ENCODE assay signal across 26 mouse cellular contexts in genomic region chr5:137317361-137317760, GRCm38 (mm10). TPM values are rescaled to one million over a fixed set of nuclear protein-coding genes. Genes with fewer than 3 reads are reported as not detected.
DNase-seq lines count a peak whose midpoint lies in the region; ATAC-seq and TF ChIP-seq lines count a peak whose summit lies in the region.
"Had no signal": no experiment of that assay in that cellular context is flagged by ENCODE, and none has a peak within 500 bp of the region (broad histone marks: within the 10 kb centered on the region; RNA-seq: fewer than 3 reads in every experiment).

No protein-coding gene starts in this region.

- H3K27me3 ChIP-seq in liver, postnatal 0 days (ENCODE audit: insufficient read depth, low read length) = no peaks in the 10 kb centered on the region
- no peaks in the 10 kb centered on the region for H3K27me3 ChIP-seq in liver, embryonic 11.5 days (replicated peaks; ENCODE audit: control insufficient read depth, insufficient read depth, low read length)
- H3K27me3 ChIP-seq: forebrain, embryonic 15.5 days; heart, embryonic 13.5 days had no signal

- peak; percentile 45; the same call in 1 of the 2 replicates for TF ChIP-seq EP300 in liver, postnatal 0 days (IDR thresholded peaks at IDR 0.05; ENCODE audit: low read depth)

- H3K36me3 ChIP-seq in liver, postnatal 0 days (replicated peaks; ENCODE audit: insufficient read depth, low read length) = peaks cover 4% of the 10 kb centered on the region; the same call in 1 of the 2 replicates
- H3K36me3 ChIP-seq in liver, embryonic 11.5 days (ENCODE audit: control insufficient read depth, insufficient read depth, low read length) = no peaks in the 10 kb centered on the region

- H3K9me3 ChIP-seq in liver, postnatal 0 days (ENCODE audit: low read length) = no peaks in the 10 kb centered on the region
- no peaks in the 10 kb centered on the region for H3K9me3 ChIP-seq in liver, embryonic 11.5 days (ENCODE audit: control insufficient read depth, low read length)
- H3K9me3 ChIP-seq: forebrain, embryonic 12.5 days; forebrain, embryonic 15.5 days; heart, embryonic 10.5 days; heart, embryonic 13.5 days had no signal

- H3K4me1 ChIP-seq in liver, postnatal 0 days (ENCODE audit: insufficient read depth) = peaks cover 25% of the 10 kb centered on the region
- peaks cover 31% of the 10 kb centered on the region for H3K4me1 ChIP-seq in liver, embryonic 11.5 days (replicated peaks; ENCODE audit: control insufficient read depth, insufficient read depth, low read length)

- 59% methylated on average over 8 of the region's 8 CpGs for WGBS in liver, postnatal 0 days (ENCODE audit: insufficient replicate concordance)
- 56% methylated on average over 8 of the region's 8 CpGs for WGBS in liver, embryonic 11.5 days

- TF ChIP-seq CTCF in liver, postnatal 0 days (IDR thresholded peaks at IDR 0.05; ENCODE audit: low read depth) = no peak

- no peak overlapping the region for H3K4me2 ChIP-seq in liver, postnatal 0 days (ENCODE audit: low read depth, low read length)
- no peak overlapping the region for H3K4me2 ChIP-seq in liver, embryonic 11.5 days
- H3K4me2 ChIP-seq: forebrain, embryonic 12.5 days; forebrain, embryonic 15.5 days; heart, embryonic 13.5 days; hindbrain, embryonic 14.5 days had no signal

- no peak for DNase-seq in liver, postnatal 0 days
- no peak for DNase-seq in liver, embryonic 11.5 days (ENCODE audit: low spot score)
- DNase-seq in layer of hippocampus, adult 8-10 months (ENCODE audit: low spot score in 2 of 2) = no peak
- DNase-seq in ovary, postnatal 10 days (ENCODE audit: low spot score) = no peak
- DNase-seq: adrenal gland, adult 8-10 months; adrenal gland, postnatal 25 days; cerebellum, adult 11-12 months; cerebellum, adult 8-10 months; cerebellum, postnatal 10 days; cerebellum, postnatal 36 days; embryo, embryonic 11 days; gastrocnemius, postnatal 10 days; gastrocnemius, postnatal 36 days; heart, adult 2 months; heart, postnatal 14 days; heart, postnatal 4 days had no signal

- no peak overlapping the region for H3K27ac ChIP-seq in liver, postnatal 0 days (ENCODE audit: low read depth)
- H3K27ac ChIP-seq in liver, embryonic 11.5 days (ENCODE audit: low read depth, low read length) = no peak overlapping the region
- H3K27ac ChIP-seq: forebrain, embryonic 12.5 days; forebrain, embryonic 15.5 days; heart, adult 2 months; heart, embryonic 10.5 days; heart, embryonic 13.5 days; hindbrain, embryonic 14.5 days; hindbrain, postnatal 0 days had no signal

- H3K9ac ChIP-seq in liver, postnatal 0 days (replicated peaks) = no peak overlapping the region
- H3K9ac ChIP-seq in liver, embryonic 11.5 days (ENCODE audit: low read depth, low read length) = no peak overlapping the region
- H3K9ac ChIP-seq: forebrain, embryonic 12.5 days; forebrain, embryonic 15.5 days; heart, embryonic 13.5 days; hindbrain, embryonic 14.5 days had no signal

- no peak for ATAC-seq in liver, postnatal 0 days
- no peak for ATAC-seq in liver, embryonic 11.5 days (replicated peaks; ENCODE audit: low FRiP score)
- 0 out of 2 replicates have a peak, but pooled peaks have one; percentile 21 for ATAC-seq in erythroblast, adult 5-6 weeks (replicated peaks; ENCODE audit: low FRiP score, poor library complexity, severe bottlenecking)
- peak; percentile 14; the same call in 1 of the 2 replicates for ATAC-seq in megakaryocyte progenitor cell, adult 5-6 weeks (replicated peaks; ENCODE audit: poor library complexity)
- ATAC-seq: activated CD4-positive, CD25-positive, alpha-beta regulatory T cell, adult 4 months; forebrain, embryonic 15.5 days; hindbrain, postnatal 0 days; inflammation-experienced regulatory T-cells, adult 6 months had no signal

- H3K4me3 ChIP-seq in liver, postnatal 0 days (ENCODE audit: low read depth, low read length) = no peak overlapping the region
- no peak overlapping the region for H3K4me3 ChIP-seq in liver, embryonic 11.5 days (ENCODE audit: low read depth, low read length)
- H3K4me3 ChIP-seq: forebrain, embryonic 12.5 days; forebrain, embryonic 15.5 days; heart, adult 2 months; heart, embryonic 10.5 days; heart, embryonic 13.5 days had no signal

RNA-seq across cellular contexts. Expression of gene Trip6, which starts 3.2 kb away (rescaled TPM):
- polyA plus RNA-seq in liver, postnatal 0 days (2015; fragmentation: Nextera tagmentation; extraction: Ambion mirVana) = 7.5 and 9.2 TPM in 2 replicates
- polyA plus RNA-seq in liver, embryonic 11.5 days (2014; fragmentation: Nextera tagmentation; extraction: Ambion mirVana) = 31.0 and 31.6 TPM in 2 replicates
- total RNA-seq in erythroblast, adult 5-6 weeks (2015; ENCODE audit: low replicate concordance) = 0.96 and 2.1 TPM in 2 replicates
- 2.6 TPM in 1 of 2 replicates, not detected in the other for total RNA-seq in erythroblast, adult 5-6 weeks (2017; ENCODE audit: low replicate concordance)
- total RNA-seq in megakaryocyte progenitor cell, adult 5-6 weeks (2015) = 4.0 and 6.7 TPM in 2 replicates
- 7.1 and 7.5 TPM in 2 replicates for total RNA-seq in megakaryocyte progenitor cell, adult 5-6 weeks (2017)
- 1 to 10 TPM; 6.1 to 8.0 (median 6.7) TPM for total RNA-seq in layer of hippocampus, adult 8-10 months (2022)

RNA-seq across cellular contexts. Expression of gene Srrt, which starts 9.9 kb away (rescaled TPM):
- polyA plus RNA-seq in liver, postnatal 0 days (2015; fragmentation: Nextera tagmentation; extraction: Ambion mirVana) = 24.1 and 28.2 TPM in 2 replicates
- 165 and 169 TPM in 2 replicates for polyA plus RNA-seq in liver, embryonic 11.5 days (2014; fragmentation: Nextera tagmentation; extraction: Ambion mirVana)
- total RNA-seq in erythroblast, adult 5-6 weeks (2015; ENCODE audit: low replicate concordance) = 85.7 and 166 TPM in 2 replicates
- 227 and 383 TPM in 2 replicates for total RNA-seq in erythroblast, adult 5-6 weeks (2017; ENCODE audit: low replicate concordance)
- 133 and 143 TPM in 2 replicates for total RNA-seq in megakaryocyte progenitor cell, adult 5-6 weeks (2015)
- total RNA-seq in megakaryocyte progenitor cell, adult 5-6 weeks (2017) = 241 and 321 TPM in 2 replicates
- 100 to 1,000 TPM; 220 to 278 (median 242) TPM for total RNA-seq in layer of hippocampus, adult 8-10 months (2022)

RNA-seq across cellular contexts. Expression of gene Slc12a9, which starts 16.0 kb away (rescaled TPM):
- polyA plus RNA-seq in liver, postnatal 0 days (2015; fragmentation: Nextera tagmentation; extraction: Ambion mirVana) = 2.9 and 3.2 TPM in 2 replicates
- 6.4 and 7.0 TPM in 2 replicates for polyA plus RNA-seq in liver, embryonic 11.5 days (2014; fragmentation: Nextera tagmentation; extraction: Ambion mirVana)
- 1.9 TPM in 2 replicates for total RNA-seq in erythroblast, adult 5-6 weeks (2015; ENCODE audit: low replicate concordance)
- total RNA-seq in erythroblast, adult 5-6 weeks (2017; ENCODE audit: low replicate concordance) = 0.43 and 0.98 TPM in 2 replicates
- total RNA-seq in megakaryocyte progenitor cell, adult 5-6 weeks (2015) = 2.4 and 4.4 TPM in 2 replicates
- total RNA-seq in megakaryocyte progenitor cell, adult 5-6 weeks (2017) = 5.3 and 5.7 TPM in 2 replicates
- 10 to 100 TPM; 25.6 to 37.8 (median 32.0) TPM for total RNA-seq in layer of hippocampus, adult 8-10 months (2022)

RNA-seq across cellular contexts. Expression of gene Ufsp1, which starts 22.9 kb away (rescaled TPM):
- 9.1 and 9.5 TPM in 2 replicates for polyA plus RNA-seq in liver, postnatal 0 days (2015; fragmentation: Nextera tagmentation; extraction: Ambion mirVana)
- polyA plus RNA-seq in liver, embryonic 11.5 days (2014; fragmentation: Nextera tagmentation; extraction: Ambion mirVana) = 13.3 and 13.5 TPM in 2 replicates
- total RNA-seq in erythroblast, adult 5-6 weeks (2015; ENCODE audit: low replicate concordance) = 19.0 and 21.7 TPM in 2 replicates
- 16.6 and 27.9 TPM in 2 replicates for total RNA-seq in erythroblast, adult 5-6 weeks (2017; ENCODE audit: low replicate concordance)
- total RNA-seq in megakaryocyte progenitor cell, adult 5-6 weeks (2015) = 0.61 and 2.9 TPM in 2 replicates
- total RNA-seq in megakaryocyte progenitor cell, adult 5-6 weeks (2017) = 1.3 and 3.8 TPM in 2 replicates
- total RNA-seq in layer of hippocampus, adult 8-10 months (2022) = 10 to 100 TPM in 3 of 4 experiments, 1 to 10 TPM in 1; 7.4 to 14.7 (median 12.7) TPM

RNA-seq across cellular contexts. Expression of gene Ache, which starts 30.0 kb away (rescaled TPM):
- 10.3 and 11.1 TPM in 2 replicates for polyA plus RNA-seq in liver, postnatal 0 days (2015; fragmentation: Nextera tagmentation; extraction: Ambion mirVana)
- 22.7 and 23.3 TPM in 2 replicates for polyA plus RNA-seq in liver, embryonic 11.5 days (2014; fragmentation: Nextera tagmentation; extraction: Ambion mirVana)
- 63.5 and 69.6 TPM in 2 replicates for total RNA-seq in erythroblast, adult 5-6 weeks (2015; ENCODE audit: low replicate concordance)
- 55.2 and 63.8 TPM in 2 replicates for total RNA-seq in erythroblast, adult 5-6 weeks (2017; ENCODE audit: low replicate concordance)
- 0.67 and 2.3 TPM in 2 replicates for total RNA-seq in megakaryocyte progenitor cell, adult 5-6 weeks (2015)
- total RNA-seq in megakaryocyte progenitor cell, adult 5-6 weeks (2017) = under 0.01 TPM in 1 of 2 replicates, not detected in the other
- 10 to 100 TPM; 61.0 to 73.5 (median 63.6) TPM for total RNA-seq in layer of hippocampus, adult 8-10 months (2022)
- polyA plus RNA-seq: activated CD4-positive, CD25-positive, alpha-beta regulatory T cell, adult 4 months; inflammation-experienced regulatory T-cells, adult 6 months had no signal

Comparison
In these comparisons a context has a peak if more than half of its experiments do, and no peak if none do; other contexts are left out.
1. ATAC-seq: peak in erythroblast, adult 5-6 weeks (single experiment) and megakaryocyte progenitor cell, adult 5-6 weeks (single experiment); none in liver, postnatal 0 days (single experiment) and liver, embryonic 11.5 days (single experiment).